Mouse (Mus musculus): Measurements from ENCODE around the gene Gm40193. TPM values are rescaled to one million over a fixed set of nuclear protein-coding genes. Genes with fewer than 3 reads are reported as not detected.

Gene Gm40193
- polyA plus RNA-seq, 1 experiment, result not detected

DNA sequence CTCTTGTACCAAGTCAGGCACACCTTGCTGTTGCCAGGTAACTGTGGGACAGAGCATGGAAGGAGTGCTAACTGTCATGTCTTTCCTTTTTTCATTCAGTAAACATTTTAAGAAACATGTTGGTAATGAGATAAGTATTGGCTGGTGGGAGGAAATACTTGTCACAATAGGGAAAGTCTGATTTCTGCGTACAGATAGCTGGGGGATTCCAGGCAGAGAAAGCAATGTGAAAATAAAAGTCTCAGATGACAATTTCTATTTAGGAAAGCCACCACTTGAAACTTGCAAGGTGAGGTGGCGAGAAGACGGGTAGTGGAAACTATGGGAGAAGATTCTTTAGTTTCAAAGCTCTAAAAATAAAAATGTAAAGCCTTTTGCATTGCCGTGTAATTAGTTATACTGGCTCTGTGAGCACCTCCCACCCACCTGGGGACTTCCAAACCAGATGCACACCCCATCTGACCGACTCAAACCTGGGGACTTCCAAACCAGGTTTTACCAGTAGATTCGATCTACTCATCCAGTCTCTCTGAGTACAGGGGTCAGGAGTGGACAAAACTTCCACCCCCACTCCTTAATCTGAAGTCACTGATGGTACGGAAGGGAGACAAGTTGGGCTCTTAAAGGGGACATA, 19.9 kb downstream of the Gm40193 start:
- DNase-seq, result no peak
- H3K4me1 ChIP-seq (replicated peaks; ENCODE audit: control insufficient read depth, insufficient read depth, low read length), result peaks cover 7% of the 10 kb centered on the region
- H3K27ac ChIP-seq (ENCODE audit: control insufficient read depth, insufficient read depth, low read length), result no peak overlapping the region
- TF ChIP-seq POLR2A (IDR thresholded peaks at IDR 0.05; ENCODE audit: control insufficient read depth, extremely low read depth, insufficient read depth, low read length, poor library complexity) (no peak), CTCF (IDR thresholded peaks at IDR 0.05; ENCODE audit: borderline replicate concordance, control insufficient read depth, extremely low read depth, insufficient read depth, low read length, poor library complexity) (no peak)
- H3K36me3 ChIP-seq (ENCODE audit: control insufficient read depth, insufficient read depth, low read length), result no peaks in the 10 kb centered on the region
- no peaks in the 10 kb centered on the region for H3K27me3 ChIP-seq (ENCODE audit: control insufficient read depth, insufficient read depth, low read length)
- no peak overlapping the region for H3K4me3 ChIP-seq (ENCODE audit: control insufficient read depth, insufficient read depth, low read length)
- 78% methylated on average over 7 of the region's 7 CpGs for WGBS

DNA sequence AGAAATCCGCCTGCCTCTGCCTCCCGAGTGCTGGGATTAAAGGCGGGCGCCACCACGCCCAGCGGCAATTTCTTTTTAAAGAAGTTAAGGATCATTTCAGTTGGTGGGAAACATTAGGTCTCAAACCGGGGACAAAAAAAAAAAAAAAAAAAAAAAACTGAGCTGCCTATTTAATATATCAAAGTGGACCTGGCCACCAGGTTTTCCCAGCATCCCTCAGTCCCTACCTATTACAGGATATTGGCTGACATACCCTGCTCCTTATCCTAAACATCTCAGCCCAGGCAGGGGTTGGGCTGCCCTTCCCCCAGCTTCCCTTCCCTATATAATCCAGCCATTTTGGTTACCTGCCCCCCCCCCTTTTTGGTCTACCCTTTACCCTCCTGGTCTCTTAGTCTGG, 20.9 kb downstream of the Gm40193 start:
- Histone ChIP-seq H3K4me1 (replicated peaks; ENCODE audit: control insufficient read depth, insufficient read depth, low read length) (peaks cover 11% of the 10 kb centered on the region), H3K4me3 (ENCODE audit: control insufficient read depth, insufficient read depth, low read length) (no peak overlapping the region), H3K36me3 (ENCODE audit: control insufficient read depth, insufficient read depth, low read length) (no peaks in the 10 kb centered on the region), H3K27me3 (ENCODE audit: control insufficient read depth, insufficient read depth, low read length) (no peaks in the 10 kb centered on the region), H3K27ac (ENCODE audit: control insufficient read depth, insufficient read depth, low read length) (no peak overlapping the region)
- no peak for DNase-seq
- TF ChIP-seq CTCF (IDR thresholded peaks at IDR 0.05; ENCODE audit: borderline replicate concordance, control insufficient read depth, extremely low read depth, insufficient read depth, low read length, poor library complexity) (no peak), POLR2A (IDR thresholded peaks at IDR 0.05; ENCODE audit: control insufficient read depth, extremely low read depth, insufficient read depth, low read length, poor library complexity) (no peak)
- WGBS, result 93% methylated on average over 7 of the region's 7 CpGs

DNA sequence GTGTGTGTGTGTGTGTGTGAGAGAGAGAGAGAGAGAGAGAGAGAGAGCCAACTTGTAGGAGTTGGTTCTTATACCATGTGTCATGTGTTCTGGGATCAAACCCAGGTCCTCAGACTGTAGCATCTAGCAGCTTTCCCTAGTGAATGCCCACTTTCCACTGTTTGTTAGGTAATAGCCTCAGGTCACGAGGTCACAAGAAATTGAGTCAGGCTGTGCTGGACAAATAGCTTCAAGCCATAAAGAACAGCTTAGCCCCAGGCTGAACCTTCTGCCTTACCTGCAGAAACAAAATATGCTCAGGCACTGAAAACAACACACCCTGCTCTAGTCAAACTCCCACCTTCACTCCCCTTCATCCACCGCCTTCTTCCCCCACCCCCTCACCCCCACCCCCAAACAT, 21.5 kb downstream of the Gm40193 start:
- H3K4me3 ChIP-seq (ENCODE audit: control insufficient read depth, insufficient read depth, low read length), result no peak overlapping the region
- H3K4me1 ChIP-seq (replicated peaks; ENCODE audit: control insufficient read depth, insufficient read depth, low read length), result peaks cover 11% of the 10 kb centered on the region
- TF ChIP-seq CTCF (IDR thresholded peaks at IDR 0.05; ENCODE audit: borderline replicate concordance, control insufficient read depth, extremely low read depth, insufficient read depth, low read length, poor library complexity), result no peak
- TF ChIP-seq POLR2A (IDR thresholded peaks at IDR 0.05; ENCODE audit: control insufficient read depth, extremely low read depth, insufficient read depth, low read length, poor library complexity), result no peak
- no peak for DNase-seq
- no peaks in the 10 kb centered on the region for H3K36me3 ChIP-seq (ENCODE audit: control insufficient read depth, insufficient read depth, low read length)
- no peaks in the 10 kb centered on the region for H3K27me3 ChIP-seq (ENCODE audit: control insufficient read depth, insufficient read depth, low read length)
- 96% methylated on average over 2 of the region's 2 CpGs for WGBS
- no peak overlapping the region for H3K27ac ChIP-seq (ENCODE audit: control insufficient read depth, insufficient read depth, low read length)

DNA sequence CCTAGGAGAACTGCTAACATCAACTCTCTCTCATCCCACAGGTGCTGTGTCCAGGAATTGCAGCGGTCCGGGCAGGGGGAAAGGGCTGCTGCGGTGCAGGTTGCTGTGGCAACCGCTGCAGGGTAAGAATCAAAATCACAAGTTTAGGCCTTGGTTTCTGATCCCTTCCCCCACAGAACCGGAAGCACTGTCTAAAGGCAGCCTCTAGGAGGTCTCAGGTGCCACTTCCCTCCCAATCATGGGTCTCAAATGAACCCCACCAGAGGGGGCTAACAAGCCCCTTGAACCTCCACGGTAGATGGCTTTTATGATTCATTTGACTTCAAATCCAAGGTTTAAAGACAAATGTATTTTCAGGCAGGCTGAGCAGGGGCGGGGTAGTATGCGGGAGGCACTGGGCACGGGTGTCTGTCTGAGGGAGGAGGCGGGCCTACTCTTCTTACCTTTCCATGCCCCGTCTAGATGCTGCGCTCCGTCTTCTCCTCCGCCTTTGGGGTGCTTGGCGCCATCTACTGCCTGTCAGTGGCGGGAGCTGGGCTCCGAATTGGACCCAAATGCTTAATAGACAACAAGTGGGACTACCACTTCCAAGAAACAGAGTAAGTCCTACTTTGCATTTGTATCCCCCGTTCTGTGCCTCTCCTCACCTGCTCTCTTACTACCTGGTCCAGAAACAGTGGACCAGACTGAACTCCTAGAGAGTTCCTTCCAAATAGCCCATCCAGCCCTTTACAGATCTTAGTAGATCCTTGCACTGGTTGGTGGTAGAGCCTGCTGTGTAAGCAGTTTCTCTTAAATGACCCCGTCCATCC, 22.8 kb downstream of the Gm40193 start:
- H3K4me1 ChIP-seq (replicated peaks; ENCODE audit: control insufficient read depth, insufficient read depth, low read length), result peaks cover 15% of the 10 kb centered on the region
- 19% methylated on average over 19 of the region's 19 CpGs for WGBS
- TF ChIP-seq CTCF (IDR thresholded peaks at IDR 0.05; ENCODE audit: borderline replicate concordance, control insufficient read depth, extremely low read depth, insufficient read depth, low read length, poor library complexity) (peak; percentile 80; the same call in 1 of the 2 replicates), POLR2A (IDR thresholded peaks at IDR 0.05; ENCODE audit: control insufficient read depth, extremely low read depth, insufficient read depth, low read length, poor library complexity) (no peak)
- DNase-seq, result peak; percentile 62
- H3K36me3 ChIP-seq (ENCODE audit: control insufficient read depth, insufficient read depth, low read length), result no peaks in the 10 kb centered on the region
- H3K27ac ChIP-seq (ENCODE audit: control insufficient read depth, insufficient read depth, low read length), result no peak overlapping the region
- H3K27me3 ChIP-seq (ENCODE audit: control insufficient read depth, insufficient read depth, low read length), result no peaks in the 10 kb centered on the region
- H3K4me3 ChIP-seq (ENCODE audit: control insufficient read depth, insufficient read depth, low read length), result no peak overlapping the region

DNA sequence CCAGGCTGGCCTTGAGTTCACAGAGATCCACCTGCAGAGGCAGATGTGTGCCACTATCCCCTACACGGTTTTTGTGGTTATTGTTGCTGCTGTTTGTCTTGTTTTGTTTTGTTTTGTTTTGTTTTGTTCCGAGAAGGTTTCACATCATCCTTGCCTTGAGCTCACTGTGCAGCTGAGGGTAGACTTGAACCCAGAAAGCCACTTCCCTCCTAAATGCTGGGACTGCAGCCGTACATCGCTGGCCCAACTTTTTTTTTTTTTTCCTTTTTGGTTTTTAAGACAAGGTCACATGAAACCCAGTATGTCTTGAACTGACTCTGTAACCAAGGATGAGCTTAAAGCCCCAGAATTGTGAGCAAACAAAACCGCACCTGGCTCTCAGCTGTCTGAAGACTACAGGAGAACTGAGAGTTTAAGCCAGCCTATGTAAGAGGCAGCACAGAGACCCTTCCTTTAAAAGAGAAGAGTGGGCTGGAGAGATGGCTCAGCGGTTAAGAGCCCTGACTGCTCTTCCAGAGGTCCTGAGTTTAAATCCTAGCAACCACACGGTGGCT, 25.7 kb downstream of the Gm40193 start:
- H3K27ac ChIP-seq (ENCODE audit: control insufficient read depth, insufficient read depth, low read length), result peak overlapping the region; percentile 73; the same call in 1 of the 2 replicates
- H3K27me3 ChIP-seq (ENCODE audit: control insufficient read depth, insufficient read depth, low read length), result no peaks in the 10 kb centered on the region
- WGBS, result 55% methylated on average over 7 of the region's 7 CpGs
- peaks cover 17% of the 10 kb centered on the region for H3K4me1 ChIP-seq (replicated peaks; ENCODE audit: control insufficient read depth, insufficient read depth, low read length)
- TF ChIP-seq CTCF (IDR thresholded peaks at IDR 0.05; ENCODE audit: borderline replicate concordance, control insufficient read depth, extremely low read depth, insufficient read depth, low read length, poor library complexity) (no peak), POLR2A (IDR thresholded peaks at IDR 0.05; ENCODE audit: control insufficient read depth, extremely low read depth, insufficient read depth, low read length, poor library complexity) (no peak)
- H3K4me3 ChIP-seq (ENCODE audit: control insufficient read depth, insufficient read depth, low read length), result no peak overlapping the region
- peak; percentile 46 for DNase-seq
- H3K36me3 ChIP-seq (ENCODE audit: control insufficient read depth, insufficient read depth, low read length), result no peaks in the 10 kb centered on the region

DNA sequence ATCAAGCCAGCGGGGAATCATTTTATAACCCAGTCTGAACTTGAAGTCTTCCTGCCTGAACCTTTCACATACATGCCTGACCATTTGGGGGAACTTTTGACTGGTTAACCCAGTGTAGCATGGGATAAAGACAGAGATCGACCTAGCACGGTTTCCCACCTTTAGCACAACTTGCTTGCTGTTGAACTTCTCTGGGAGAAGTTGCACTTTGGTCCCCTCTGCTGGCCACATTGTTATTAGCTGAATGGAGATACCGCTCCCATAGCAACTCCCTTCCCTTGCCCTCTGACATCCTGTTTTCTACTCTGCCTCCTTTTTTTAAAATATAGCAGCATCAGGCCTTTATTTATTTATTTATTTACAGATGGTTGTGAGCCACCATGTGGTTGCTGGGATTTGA, 26.4 kb downstream of the Gm40193 start:
- H3K4me3 ChIP-seq (ENCODE audit: control insufficient read depth, insufficient read depth, low read length), result no peak overlapping the region

More for the DNA sequence above, 26.4 kb downstream of the Gm40193 start:
- Histone ChIP-seq H3K36me3 (ENCODE audit: control insufficient read depth, insufficient read depth, low read length) (no peaks in the 10 kb centered on the region), H3K27ac (ENCODE audit: control insufficient read depth, insufficient read depth, low read length) (peak overlapping the region; percentile 32; the same call in 1 of the 2 replicates), H3K4me1 (replicated peaks; ENCODE audit: control insufficient read depth, insufficient read depth, low read length) (peaks cover 17% of the 10 kb centered on the region), H3K27me3 (ENCODE audit: control insufficient read depth, insufficient read depth, low read length) (no peaks in the 10 kb centered on the region)
- WGBS, result 23% methylated on average over 4 of the region's 4 CpGs
- TF ChIP-seq POLR2A (IDR thresholded peaks at IDR 0.05; ENCODE audit: control insufficient read depth, extremely low read depth, insufficient read depth, low read length, poor library complexity) (no peak), CTCF (IDR thresholded peaks at IDR 0.05; ENCODE audit: borderline replicate concordance, control insufficient read depth, extremely low read depth, insufficient read depth, low read length, poor library complexity) (no peak)
- peak; percentile 90 for DNase-seq

Data from thymus, adult 2 months (tissue).